Mouse (Mus musculus): Measurements from ENCODE around the gene Cd68. TPM values are rescaled to one million over a fixed set of nuclear protein-coding genes. Genes with fewer than 3 reads are reported as not detected.

Gene Cd68
- polyA plus RNA-seq (2015; fragmentation: Nextera tagmentation; extraction: Ambion mirVana) = 8.7 and 18.6 TPM in 2 replicates

DNA sequence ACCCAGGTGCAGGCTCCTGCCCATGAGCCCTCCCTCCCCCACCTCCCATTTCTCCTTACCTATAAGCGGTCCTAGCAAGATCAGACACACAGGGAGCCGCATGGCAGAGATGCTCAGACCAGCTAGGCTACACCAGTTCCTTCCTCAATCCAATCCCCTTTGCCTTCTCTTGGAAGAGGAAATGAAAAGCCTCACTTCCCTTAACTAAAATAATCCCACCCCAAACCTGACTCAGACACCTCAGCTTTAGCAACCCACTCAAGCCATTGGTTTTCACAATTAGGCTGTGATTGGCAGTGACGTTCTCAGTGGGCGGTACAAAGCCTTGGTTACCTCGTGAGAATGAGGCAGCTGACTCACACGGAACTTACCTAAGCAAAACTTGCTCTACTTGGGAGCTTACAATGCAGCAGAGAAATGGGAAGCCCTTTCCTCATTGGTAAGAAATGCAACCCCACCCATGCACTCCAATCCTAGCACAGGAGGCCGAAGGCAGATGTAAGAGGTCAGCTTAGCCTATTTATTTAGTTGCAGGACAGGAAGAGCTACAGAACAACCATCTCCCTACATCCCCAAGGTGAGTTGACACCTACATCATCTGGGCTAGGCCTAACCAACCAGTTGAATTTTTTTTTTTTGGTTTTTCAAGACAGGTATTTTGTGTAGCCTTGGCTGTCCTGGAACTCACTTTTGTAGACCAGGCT, at the start of gene Cd68:
Gene Cd68 (minus strand): TSS at position 193 of the 704 bp plus-strand sequence.
- Histone ChIP-seq H3K9ac (no peak within 1 kb of the TSS), H3K4me3 (no peak within 1 kb of the TSS), H3K36me3 (peaks cover 63% of the 10 kb centered on the region), H3K27me3 (no peaks in the 10 kb centered on the region), H3K4me1 (replicated peaks) (peaks cover 35% of the 10 kb centered on the region), H3K27ac (0 out of 2 replicates have a peak within 1 kb of the TSS, but pooled peaks have one; percentile 2), H3K9me3 (replicated peaks) (no peaks in the 10 kb centered on the region), H3K4me2 (no peak within 1 kb of the TSS)
- 30% methylated on average over 7 of the region's 7 CpGs for WGBS
- ATAC-seq (replicated peaks; ENCODE audit: insufficient number of reproducible peaks, insufficient read depth, low FRiP score, low read depth) = no peak

DNA sequence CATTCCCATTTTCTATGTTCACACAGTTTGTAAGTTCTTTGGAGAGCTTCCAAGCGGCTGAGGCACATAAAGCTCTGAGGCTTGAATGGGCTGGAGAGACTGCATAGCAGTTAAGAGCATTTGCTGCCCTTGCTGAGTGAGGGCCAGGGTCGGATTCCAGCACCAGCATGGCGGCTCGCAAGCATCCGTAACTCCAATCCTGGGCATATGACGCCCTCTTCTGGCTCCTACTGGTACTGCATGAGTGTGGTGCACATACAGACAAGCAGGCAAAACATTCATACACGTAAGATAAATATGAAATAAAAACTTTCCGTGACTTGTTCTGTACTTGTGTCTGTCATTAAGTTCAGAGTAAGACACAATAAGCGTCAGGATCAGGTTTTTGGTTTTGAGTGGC, 49.5 kb upstream of the Cd68 start:
- Histone ChIP-seq H3K4me2 (no peak overlapping the region), H3K27ac (peak overlapping the region; percentile 19; the same call in 1 of the 2 replicates), H3K36me3 (no peaks in the 10 kb centered on the region), H3K9me3 (replicated peaks) (no peaks in the 10 kb centered on the region), H3K4me3 (no peak overlapping the region), H3K9ac (no peak overlapping the region), H3K27me3 (no peaks in the 10 kb centered on the region), H3K4me1 (replicated peaks) (peaks cover 6% of the 10 kb centered on the region)
- WGBS = 56% methylated on average over 9 of the region's 9 CpGs
- ATAC-seq (replicated peaks; ENCODE audit: insufficient number of reproducible peaks, insufficient read depth, low FRiP score, low read depth) = no peak

DNA sequence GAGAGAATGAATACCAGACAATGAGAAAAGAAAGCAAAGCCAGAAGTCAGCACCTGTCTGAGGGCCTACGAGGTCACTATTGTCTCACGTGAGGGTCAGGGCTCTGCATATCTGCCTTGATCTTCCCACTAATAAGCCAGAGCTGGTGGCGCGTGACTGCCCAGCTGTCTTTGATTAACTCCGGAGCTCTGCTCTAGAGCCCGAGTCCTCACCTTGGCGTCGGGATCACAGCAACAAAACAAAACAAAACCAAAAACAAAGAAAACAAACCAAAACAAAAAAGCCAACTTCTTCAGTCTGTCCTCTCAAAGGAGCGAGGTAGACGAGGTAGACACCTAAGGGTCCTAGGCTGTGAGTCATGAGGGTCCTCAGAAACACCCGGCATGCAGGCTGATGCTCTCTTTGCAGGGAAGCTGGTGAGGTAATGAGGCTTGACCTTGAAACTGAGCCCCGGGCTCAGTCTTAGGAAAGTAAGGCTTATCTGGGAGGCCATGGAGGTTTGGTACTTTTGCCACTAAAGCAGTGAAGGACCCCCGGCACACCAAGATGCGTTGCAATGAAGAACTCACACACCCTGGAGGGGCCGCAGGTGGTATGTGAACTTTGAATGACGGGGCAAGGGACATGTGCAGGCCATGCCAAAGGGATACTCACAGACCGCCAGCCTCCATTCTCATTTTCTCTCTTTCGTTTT, 48.8 kb upstream of the Cd68 start:
- Histone ChIP-seq H3K4me2 (no peak overlapping the region), H3K36me3 (no peaks in the 10 kb centered on the region), H3K27me3 (no peaks in the 10 kb centered on the region), H3K9me3 (replicated peaks) (no peaks in the 10 kb centered on the region), H3K9ac (no peak overlapping the region), H3K4me1 (replicated peaks) (peaks cover 6% of the 10 kb centered on the region), H3K27ac (no peak overlapping the region), H3K4me3 (no peak overlapping the region)
- WGBS = 66% methylated on average over 18 of the region's 18 CpGs
- ATAC-seq (replicated peaks; ENCODE audit: insufficient number of reproducible peaks, insufficient read depth, low FRiP score, low read depth) = no peak

DNA sequence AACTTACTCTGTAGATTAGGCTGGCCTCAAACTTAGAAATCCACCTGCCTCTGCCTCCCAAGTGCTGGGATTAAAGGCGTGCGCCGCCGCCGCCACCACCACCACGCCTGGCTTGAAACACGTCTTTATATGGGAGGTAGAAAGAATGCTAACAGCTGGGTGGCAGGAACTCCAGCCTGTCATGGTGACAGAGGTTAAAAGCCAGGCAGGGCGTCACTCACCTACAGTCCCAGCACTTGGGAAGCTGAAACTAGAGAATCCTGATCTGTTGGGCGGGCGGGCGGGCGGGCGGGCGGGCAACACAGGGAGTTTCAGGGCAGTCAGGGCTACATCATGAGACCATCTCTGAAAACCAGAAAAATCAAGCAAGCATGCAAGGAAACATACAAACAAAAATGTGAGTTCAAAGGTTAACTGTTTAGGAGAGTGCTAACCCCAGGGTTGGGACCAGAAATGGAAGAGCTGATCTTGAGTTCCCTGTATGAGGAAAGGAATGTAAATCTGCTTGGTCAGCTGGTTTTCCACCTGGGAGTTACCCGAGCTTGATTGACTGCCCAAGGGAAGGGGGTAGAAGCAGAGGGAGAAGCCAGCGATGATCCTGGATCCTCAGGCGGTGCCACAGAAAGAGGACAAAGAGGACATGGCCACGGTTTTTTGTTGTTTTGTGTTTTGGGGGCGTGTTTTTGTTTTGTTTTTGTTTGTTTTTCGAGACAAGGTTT, 47.2 kb upstream of the Cd68 start:
- Histone ChIP-seq H3K9me3 (replicated peaks) (no peaks in the 10 kb centered on the region), H3K9ac (no peak overlapping the region), H3K4me2 (no peak overlapping the region), H3K36me3 (no peaks in the 10 kb centered on the region), H3K27ac (no peak overlapping the region), H3K4me3 (no peak overlapping the region), H3K27me3 (no peaks in the 10 kb centered on the region), H3K4me1 (replicated peaks) (peaks cover 6% of the 10 kb centered on the region)
- 78% methylated on average over 20 of the region's 20 CpGs for WGBS
- ATAC-seq (replicated peaks; ENCODE audit: insufficient number of reproducible peaks, insufficient read depth, low FRiP score, low read depth) = no peak

DNA sequence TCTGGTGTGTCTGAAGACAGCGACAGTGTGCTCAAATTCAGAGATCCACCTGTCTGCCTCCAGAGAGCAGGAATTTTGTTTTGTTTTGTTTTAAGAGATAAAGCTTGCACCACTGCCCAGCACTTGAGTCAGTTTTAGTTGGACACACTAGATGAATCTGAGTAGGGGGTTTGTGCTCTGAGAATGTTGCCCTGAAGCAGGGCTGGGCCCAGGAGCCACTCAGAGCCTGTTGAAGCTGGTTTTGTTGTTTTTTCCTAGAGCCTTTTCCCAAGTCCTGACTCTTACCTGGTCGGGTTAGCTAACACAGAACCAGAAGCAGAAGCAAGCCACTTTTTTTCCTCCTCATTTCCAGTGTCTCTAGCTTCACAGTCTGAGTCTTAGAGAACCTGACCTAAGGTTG, 45.1 kb upstream of the Cd68 start:
- no peak overlapping the region for H3K27ac ChIP-seq
- H3K36me3 ChIP-seq = no peaks in the 10 kb centered on the region
- H3K9ac ChIP-seq = no peak overlapping the region
- WGBS = 65% methylated on average over 2 of the region's 2 CpGs
- H3K4me3 ChIP-seq = no peak overlapping the region
- H3K9me3 ChIP-seq (replicated peaks) = no peaks in the 10 kb centered on the region
- H3K4me2 ChIP-seq = no peak overlapping the region
- peaks cover 8% of the 10 kb centered on the region for H3K4me1 ChIP-seq (replicated peaks)
- no peaks in the 10 kb centered on the region for H3K27me3 ChIP-seq
- no peak for ATAC-seq (replicated peaks; ENCODE audit: insufficient number of reproducible peaks, insufficient read depth, low FRiP score, low read depth)

DNA sequence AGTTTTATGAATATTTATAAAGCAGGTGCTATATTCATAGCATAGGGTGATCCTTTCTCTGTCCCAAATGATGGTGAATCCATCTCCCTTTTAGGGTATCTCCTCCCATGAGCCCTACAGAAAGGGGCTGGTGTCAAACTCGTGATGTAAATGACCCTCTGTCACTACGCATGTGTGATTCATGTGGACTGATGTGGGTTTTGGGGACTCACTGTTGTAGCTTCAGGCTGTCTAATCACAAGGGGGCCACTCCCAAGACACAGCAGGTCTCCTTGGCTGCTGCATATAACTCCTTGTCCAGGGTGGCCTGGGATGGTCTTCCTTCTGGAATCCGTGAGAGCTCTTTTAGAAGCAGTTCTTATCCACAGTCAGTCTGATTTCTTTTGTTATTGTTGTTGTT, 44.5 kb upstream of the Cd68 start:
- H3K4me2 ChIP-seq = no peak overlapping the region
- no peak for ATAC-seq (replicated peaks; ENCODE audit: insufficient number of reproducible peaks, insufficient read depth, low FRiP score, low read depth)
- H3K9me3 ChIP-seq (replicated peaks) = no peaks in the 10 kb centered on the region
- H3K9ac ChIP-seq = no peak overlapping the region
- 87% methylated on average over 3 of the region's 3 CpGs for WGBS
- H3K4me1 ChIP-seq (replicated peaks) = peaks cover 4% of the 10 kb centered on the region; the same call in 1 of the 2 replicates
- H3K27me3 ChIP-seq = no peaks in the 10 kb centered on the region
- no peak overlapping the region for H3K4me3 ChIP-seq
- H3K27ac ChIP-seq = no peak overlapping the region
- no peaks in the 10 kb centered on the region for H3K36me3 ChIP-seq

DNA sequence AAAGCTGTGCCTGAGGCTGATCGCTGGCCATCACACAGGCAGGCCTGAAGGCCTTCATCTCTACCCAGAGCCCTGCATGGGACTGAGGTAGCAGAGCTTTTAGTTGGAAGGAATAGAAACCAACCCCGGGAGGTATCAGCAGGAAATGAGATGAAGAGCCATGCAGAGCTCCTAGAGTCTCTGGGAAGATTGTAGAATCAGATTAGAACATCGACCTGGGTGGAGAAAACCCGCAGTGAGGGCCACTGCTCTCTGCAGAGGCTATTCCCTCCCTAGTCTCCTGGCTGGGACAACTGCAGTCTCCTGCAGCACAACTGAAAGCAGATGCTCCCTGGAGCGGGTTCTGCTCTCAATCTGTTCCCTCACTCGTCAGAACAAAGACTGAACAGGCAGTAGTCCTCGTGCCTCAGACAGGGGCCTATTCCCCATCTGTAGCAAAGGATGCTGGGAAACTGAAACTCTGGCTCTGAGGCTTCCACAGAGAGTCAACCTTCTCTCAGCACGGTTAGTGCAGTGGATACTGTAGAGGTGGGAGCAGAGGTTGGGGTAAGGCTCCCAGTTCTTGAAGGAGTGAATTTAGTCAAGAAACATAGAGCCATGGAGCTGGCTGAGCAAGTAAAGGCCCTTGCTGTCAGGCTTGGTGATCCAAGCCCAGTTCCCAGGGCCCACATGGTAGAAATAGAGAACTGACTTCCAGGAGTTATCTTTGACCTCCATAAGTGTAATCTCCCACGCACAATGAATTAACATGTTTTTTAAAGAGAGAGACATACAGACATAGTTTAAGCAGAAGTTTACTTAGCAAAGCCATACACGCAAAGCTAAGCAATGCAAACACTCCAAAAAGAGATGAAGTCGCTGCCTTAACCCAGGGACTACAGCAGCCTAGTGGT, 43.8 kb upstream of the Cd68 start:
- H3K4me1 ChIP-seq (replicated peaks) = 0 out of 2 replicates have a peak, but pooled peaks cover 4% of the 10 kb centered on the region
- H3K27me3 ChIP-seq = no peaks in the 10 kb centered on the region
- no peak overlapping the region for H3K4me3 ChIP-seq
- WGBS = 44% methylated on average over 11 of the region's 11 CpGs
- no peak for ATAC-seq (replicated peaks; ENCODE audit: insufficient number of reproducible peaks, insufficient read depth, low FRiP score, low read depth)
- no peak overlapping the region for H3K4me2 ChIP-seq
- no peaks in the 10 kb centered on the region for H3K9me3 ChIP-seq (replicated peaks)
- H3K9ac ChIP-seq = no peak overlapping the region
- no peaks in the 10 kb centered on the region for H3K36me3 ChIP-seq
- H3K27ac ChIP-seq = no peak overlapping the region

DNA sequence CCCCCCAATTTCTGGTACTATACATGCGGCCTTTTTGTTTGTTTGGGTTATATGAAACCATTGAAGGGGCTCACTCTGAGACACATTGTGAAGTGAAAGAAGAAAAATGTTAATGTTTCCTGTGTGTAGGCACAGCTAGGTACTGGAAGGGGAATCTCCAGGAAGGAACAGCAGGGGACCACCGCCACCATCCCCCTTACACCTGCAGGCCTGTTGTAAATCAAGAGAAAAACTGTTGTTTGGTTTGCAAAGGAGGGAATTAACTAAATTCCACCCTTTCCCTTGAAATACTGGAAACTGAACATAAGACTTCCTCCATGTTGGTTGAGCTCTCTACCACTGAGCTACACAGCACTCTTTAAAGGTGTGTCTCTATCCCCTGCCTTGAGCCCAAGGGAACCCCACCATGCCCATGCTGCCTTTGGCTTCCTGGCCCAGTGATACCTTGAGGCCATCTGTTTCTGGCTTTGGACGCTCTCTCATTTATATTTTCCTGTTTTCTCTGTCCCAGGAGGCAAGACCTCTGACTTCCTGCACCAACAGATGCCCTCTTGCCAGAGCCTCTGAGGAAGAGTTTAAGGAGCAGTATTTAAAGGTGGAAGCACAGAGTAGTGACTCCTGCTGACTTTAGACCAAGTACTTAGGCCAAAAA, 42.8 kb upstream of the Cd68 start:
- Histone ChIP-seq H3K9ac (no peak overlapping the region), H3K27ac (no peak overlapping the region)
- ATAC-seq (replicated peaks; ENCODE audit: insufficient number of reproducible peaks, insufficient read depth, low FRiP score, low read depth) = no peak

DNA sequence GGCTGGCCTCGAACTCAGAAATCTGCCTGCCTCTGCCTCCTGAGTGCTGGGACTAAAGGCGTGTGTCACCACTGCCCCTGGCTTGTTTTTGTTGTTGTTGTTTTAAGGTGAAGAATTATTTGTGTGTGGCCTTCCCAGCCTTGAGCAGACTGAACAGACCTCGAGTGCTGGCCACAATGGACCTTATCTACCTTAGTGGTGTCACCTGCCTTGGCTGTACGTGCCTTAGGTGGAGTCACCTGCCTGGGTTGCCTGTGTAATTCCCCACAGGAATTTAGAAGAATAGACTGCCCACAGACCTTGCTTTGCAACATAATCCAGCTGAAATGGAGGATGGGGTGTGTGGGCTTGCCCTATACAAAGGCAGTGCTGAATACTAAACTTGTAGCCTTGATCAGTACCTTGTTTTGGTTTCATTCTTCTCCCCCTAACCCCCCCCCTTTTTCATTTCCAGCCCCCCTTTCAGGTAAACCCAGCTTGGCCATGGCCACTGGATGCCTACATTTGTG, 42.0 kb upstream of the Cd68 start:
- Histone ChIP-seq H3K9me3 (replicated peaks) (no peaks in the 10 kb centered on the region), H3K36me3 (no peaks in the 10 kb centered on the region), H3K27me3 (no peaks in the 10 kb centered on the region), H3K27ac (no peak overlapping the region), H3K4me2 (no peak overlapping the region), H3K4me1 (replicated peaks) (0 out of 2 replicates have a peak, but pooled peaks cover 4% of the 10 kb centered on the region), H3K4me3 (no peak overlapping the region), H3K9ac (no peak overlapping the region)
- ATAC-seq (replicated peaks; ENCODE audit: insufficient number of reproducible peaks, insufficient read depth, low FRiP score, low read depth) = no peak
- 82% methylated on average over 4 of the region's 4 CpGs for WGBS

More for the DNA sequence above, 42.8 kb upstream of the Cd68 start:
- no peak overlapping the region for H3K4me3 ChIP-seq
- no peaks in the 10 kb centered on the region for H3K36me3 ChIP-seq
- H3K4me1 ChIP-seq (replicated peaks) = 0 out of 2 replicates have a peak, but pooled peaks cover 4% of the 10 kb centered on the region
- no peaks in the 10 kb centered on the region for H3K27me3 ChIP-seq
- no peak overlapping the region for H3K4me2 ChIP-seq
- no peaks in the 10 kb centered on the region for H3K9me3 ChIP-seq (replicated peaks)
- 78% methylated on average over 3 of the region's 3 CpGs for WGBS

DNA sequence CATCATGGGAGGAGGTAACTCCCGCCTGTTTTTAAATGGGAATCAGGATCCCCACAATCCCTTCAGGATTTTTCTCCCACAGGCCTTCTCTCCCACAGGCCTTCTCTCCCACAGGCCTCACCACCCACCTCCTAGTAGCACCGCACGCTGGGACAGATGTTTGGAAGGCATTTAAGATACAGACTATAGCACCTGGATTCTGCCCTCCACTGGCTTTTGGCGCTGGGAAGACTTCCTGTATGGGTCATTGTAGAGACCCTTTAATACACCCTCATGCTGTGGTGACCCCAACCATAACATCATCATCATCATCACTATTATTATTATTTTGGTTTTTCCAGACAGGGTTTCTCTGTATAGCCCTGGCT, 41.5 kb upstream of the Cd68 start:
- no peak overlapping the region for H3K4me2 ChIP-seq
- ATAC-seq (replicated peaks; ENCODE audit: insufficient number of reproducible peaks, insufficient read depth, low FRiP score, low read depth) = no peak
- H3K9ac ChIP-seq = no peak overlapping the region
- H3K4me3 ChIP-seq = no peak overlapping the region
- H3K4me1 ChIP-seq (replicated peaks) = 0 out of 2 replicates have a peak, but pooled peaks cover 4% of the 10 kb centered on the region
- 92% methylated on average over 4 of the region's 4 CpGs for WGBS
- no peak overlapping the region for H3K27ac ChIP-seq
- H3K36me3 ChIP-seq = no peaks in the 10 kb centered on the region
- no peaks in the 10 kb centered on the region for H3K9me3 ChIP-seq (replicated peaks)
- H3K27me3 ChIP-seq = no peaks in the 10 kb centered on the region

All from heart, embryonic 15.5 days (tissue).